Mouse (Mus musculus) brown adipose tissue, adult 24 weeks (tissue): Measurements from ENCODE around the gene C130032M10Rik. TPM values are rescaled to one million over a fixed set of nuclear protein-coding genes. Genes with fewer than 3 reads are reported as not detected.

Experiments
- H3K27ac ChIP-seq: fragments of 200-500 bp; replicated peaks from 2 replicates; pipeline ENCODE4 v1.5.1; 2012; ENCODE audit warnings: low read depth, mild to moderate bottlenecking, low read length
- H3K4me1 ChIP-seq: fragments of 200-500 bp; 2 replicates; pipeline ENCODE4 v1.6.1; 2012; ENCODE audit warnings: low read length, mixed read lengths; ENCODE audit not compliant: control insufficient read depth, insufficient read depth, insufficient read length
- H3K4me3 ChIP-seq: fragments of 200-500 bp; 2 replicates; pipeline ENCODE4 v1.5.1; 2012; ENCODE audit warnings: low read depth, mild to moderate bottlenecking, low read length, moderate library complexity; ENCODE audit not compliant: insufficient read depth
- polyA plus RNA-seq: library from polyadenylated mRNA; stranded (reverse); fragments of >200 nt; gene quantifications from 2 replicates; pipeline ENCODE4 v1.2.4, GENCODE M21; 2012; ENCODE audit not compliant: missing spikeins, insufficient read depth, insufficient read length

The C130032M10Rik gene
- polyA plus RNA-seq, 1 experiment: not detected

- H3K4me1 ChIP-seq: peaks cover 5% of the 10 kb centered on the region
- H3K27ac ChIP-seq: no peak overlapping the region
- H3K4me3 ChIP-seq: no peak overlapping the region
Measured at GRCm38 (mm10) chr9:114527992-114528679, 12.6 kb downstream of the C130032M10Rik start.

DNA sequence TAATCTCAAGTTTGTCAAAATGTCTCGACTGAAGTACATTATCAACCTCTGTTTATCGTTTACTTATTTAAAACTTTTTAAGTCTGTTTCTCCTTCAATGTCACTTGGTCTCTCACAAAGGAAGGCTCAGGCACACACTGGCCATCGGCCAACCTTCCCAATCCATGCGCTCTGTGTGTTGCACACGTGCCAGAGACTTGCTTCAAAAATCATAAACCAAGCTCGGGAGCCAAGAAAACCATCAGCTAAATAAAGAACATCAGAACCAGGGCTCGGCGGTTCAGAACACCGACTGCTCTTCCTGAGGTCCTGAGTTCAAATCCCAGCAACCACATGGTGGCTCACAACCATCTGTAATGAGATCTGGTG is 13.2 kb downstream of the C130032M10Rik start:
- Histone ChIP-seq H3K4me3 (no peak overlapping the region), H3K27ac (no peak overlapping the region), H3K4me1 (peaks cover 5% of the 10 kb centered on the region)

DNA sequence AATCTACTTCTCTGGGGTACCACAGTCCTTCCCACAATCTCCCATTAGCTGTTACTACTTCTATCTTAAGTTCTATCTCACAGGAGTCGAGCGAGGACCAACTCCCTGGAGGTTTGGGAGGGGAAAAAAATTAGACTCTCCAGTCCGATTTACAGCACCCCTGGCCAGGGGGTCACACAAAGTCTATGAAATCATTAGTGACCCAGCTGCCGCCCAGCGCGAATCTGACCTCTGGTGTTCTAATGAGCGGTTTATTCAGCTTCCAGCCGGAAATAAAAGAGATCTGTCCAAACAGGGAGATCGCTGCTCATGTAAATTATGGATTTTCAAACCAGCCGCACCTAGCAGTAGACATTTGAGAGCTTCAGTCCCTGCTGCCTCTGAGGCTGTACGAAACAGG is 15.8 kb downstream of the C130032M10Rik start:
- Histone ChIP-seq H3K4me3 (no peak overlapping the region), H3K27ac (no peak overlapping the region), H3K4me1 (peaks cover 5% of the 10 kb centered on the region)

DNA sequence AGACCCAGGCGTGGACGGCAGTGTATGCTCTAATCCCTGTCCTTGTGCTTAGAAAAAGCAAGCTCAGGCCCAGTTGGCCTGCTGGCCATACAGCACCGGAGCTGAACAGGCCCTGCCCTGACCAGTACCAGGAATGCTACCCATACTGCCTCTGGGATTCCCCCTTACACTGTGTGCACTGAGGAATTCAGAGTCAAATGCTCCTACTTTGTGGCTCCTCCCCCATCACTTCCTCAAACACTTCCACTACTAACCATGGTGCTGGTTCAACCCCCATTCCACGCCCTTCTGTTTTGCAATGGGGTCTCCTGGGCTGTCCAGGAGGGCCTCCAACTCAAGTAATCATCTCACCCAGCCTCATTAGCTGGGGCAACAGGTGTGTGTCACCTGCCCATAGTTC is 18.4 kb downstream of the C130032M10Rik start:
- H3K4me1 ChIP-seq: no peaks in the 10 kb centered on the region

DNA sequence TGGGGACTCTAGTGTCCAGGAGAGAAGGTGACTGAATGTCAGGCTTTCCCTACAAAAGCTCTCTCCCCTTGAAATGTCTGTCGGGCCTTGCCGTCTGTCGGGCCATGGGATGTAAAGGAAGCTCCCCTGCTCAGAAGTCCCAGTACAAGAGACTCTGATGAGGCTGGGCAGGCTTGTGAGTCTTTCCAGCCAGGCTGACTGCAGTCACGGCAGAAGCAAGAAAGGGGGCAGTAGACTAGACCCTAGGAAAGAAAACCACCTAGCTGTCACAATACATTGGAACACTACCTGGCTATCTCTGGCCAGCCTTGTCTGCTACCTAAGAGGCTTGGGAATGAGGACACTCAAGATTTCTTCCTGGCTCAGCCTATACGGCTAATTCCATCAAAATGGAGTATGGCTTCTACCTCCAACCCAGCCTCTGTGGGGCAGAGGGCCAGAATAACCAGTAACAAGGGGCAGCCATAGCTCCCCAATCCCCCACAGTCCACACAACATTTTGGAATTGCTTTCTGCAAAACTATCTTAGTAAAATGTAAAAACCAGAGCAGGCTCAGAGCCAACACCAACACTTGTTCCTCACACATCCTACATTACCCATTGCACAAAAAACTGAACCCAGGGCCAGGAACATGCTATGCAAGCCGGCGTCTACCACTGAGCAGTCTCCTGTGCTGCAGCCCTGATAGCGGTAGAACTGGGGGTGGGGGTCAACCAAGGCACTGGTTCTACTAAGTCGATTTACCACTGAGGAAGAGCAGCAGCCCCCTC is 19.4 kb downstream of the C130032M10Rik start:
- H3K4me1 ChIP-seq: no peaks in the 10 kb centered on the region
- H3K27ac ChIP-seq: no peak overlapping the region
- H3K4me3 ChIP-seq: no peak overlapping the region

More for the DNA sequence above, 18.4 kb downstream of the C130032M10Rik start:
- Histone ChIP-seq H3K27ac (no peak overlapping the region), H3K4me3 (no peak overlapping the region)

DNA sequence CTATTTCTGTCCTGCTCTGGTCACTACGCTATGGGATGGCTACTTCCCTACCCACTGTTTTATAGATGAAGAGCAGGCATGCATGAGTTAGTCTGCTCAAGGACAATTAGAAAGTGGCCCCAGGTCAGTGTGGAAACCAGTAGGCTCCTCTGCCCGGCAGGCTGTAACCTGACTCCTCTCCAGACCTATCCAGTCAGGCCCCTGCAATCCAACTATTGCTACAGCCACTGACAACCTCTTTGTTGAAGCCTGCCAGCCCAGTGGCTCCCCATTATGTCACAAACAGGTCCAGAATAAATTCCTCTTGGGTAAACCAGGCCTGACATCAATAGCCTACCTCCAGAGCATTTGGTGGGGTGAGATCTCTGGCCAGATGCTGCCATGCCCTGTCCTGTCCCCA is 21.1 kb downstream of the C130032M10Rik start:
- Histone ChIP-seq H3K4me1 (no peaks in the 10 kb centered on the region), H3K4me3 (no peak overlapping the region), H3K27ac (no peak overlapping the region)

- H3K4me3 ChIP-seq: no peak overlapping the region
- H3K27ac ChIP-seq: no peak overlapping the region
- H3K4me1 ChIP-seq: no peaks in the 10 kb centered on the region
Measured at GRCm38 (mm10) chr9:114538996-114539563, 23.6 kb downstream of the C130032M10Rik start.

- no peaks in the 10 kb centered on the region for H3K4me1 ChIP-seq
- H3K27ac ChIP-seq: no peak overlapping the region
Measured at GRCm38 (mm10) chr9:114541279-114541741, 25.8 kb downstream of the C130032M10Rik start.

DNA sequence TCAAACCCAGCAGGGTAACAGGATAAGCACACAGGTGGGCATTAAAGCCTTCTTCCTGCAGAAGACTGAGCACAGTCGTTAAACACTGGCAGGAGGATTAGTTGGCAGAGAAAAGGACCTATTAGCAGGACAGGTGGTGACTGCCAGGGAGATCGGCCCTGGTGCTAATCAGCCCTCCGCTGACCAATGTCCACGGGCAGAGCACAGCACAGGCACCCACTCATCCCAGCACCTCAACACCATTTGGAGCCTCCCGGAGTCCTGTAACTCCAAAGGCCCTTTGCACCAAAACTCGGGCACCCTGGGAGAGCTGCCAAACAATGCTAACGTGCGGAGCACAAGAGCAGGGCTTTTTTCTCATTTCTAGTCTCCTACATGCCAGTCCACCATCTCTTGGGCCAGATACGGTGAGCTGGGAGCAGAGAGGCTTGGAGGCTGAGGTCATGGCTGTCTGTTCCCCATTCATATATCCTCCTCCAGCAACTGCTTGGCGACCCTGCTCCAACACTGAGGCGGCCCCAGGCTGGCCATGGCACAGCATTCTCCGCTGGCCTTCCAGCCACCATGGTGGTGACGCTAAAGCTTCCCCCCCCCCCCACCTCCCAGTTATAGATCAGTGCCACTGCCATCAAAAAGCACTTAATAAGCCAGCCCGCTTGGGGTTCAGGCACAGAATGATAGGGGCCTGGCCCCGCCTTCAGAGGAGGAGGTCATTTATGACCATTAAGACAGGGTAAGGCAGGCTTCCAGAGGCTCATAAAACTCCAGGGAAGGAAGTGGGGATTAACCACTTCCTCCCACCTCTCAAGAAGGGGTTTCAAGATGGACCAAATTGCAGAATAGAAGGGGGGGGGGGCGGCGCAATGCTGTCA is 28.6 kb downstream of the C130032M10Rik start:
- Histone ChIP-seq H3K4me3 (no peak overlapping the region), H3K27ac (no peak overlapping the region), H3K4me1 (no peaks in the 10 kb centered on the region)

More at GRCm38 (mm10) chr9:114541279-114541741, 25.8 kb downstream of the C130032M10Rik start:
- H3K4me3 ChIP-seq: no peak overlapping the region

DNA sequence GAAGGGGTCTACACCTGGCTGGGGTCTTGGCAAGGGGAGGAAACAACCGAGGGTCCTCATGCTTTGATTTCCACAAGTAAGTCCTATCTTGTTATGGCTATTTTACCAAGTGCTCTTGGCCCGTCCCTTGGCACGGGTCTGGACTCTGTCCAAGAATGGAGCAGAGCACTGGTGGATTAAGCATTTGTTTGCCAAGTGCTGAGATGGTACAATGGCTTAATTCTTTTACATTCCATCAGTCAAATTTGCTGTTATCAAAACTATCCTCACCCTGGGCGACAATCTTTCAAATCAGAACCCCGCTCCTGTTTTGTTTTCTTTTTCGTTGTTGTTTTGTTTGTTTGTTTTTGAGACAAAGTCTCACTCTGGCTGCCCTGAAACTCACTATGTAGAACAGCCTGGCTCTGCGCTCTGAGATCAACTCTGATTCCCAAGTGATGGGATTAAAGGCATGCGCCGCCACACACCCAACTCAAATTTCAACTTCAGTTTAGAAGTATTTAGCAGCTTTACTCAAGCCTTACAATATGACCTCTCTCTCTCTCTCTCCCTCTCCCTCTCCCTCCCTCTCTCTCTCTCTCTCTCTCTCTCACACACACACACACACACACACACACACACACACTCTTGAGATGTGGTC is 29.4 kb downstream of the C130032M10Rik start:
- H3K27ac ChIP-seq: no peak overlapping the region
- no peaks in the 10 kb centered on the region for H3K4me1 ChIP-seq
- no peak overlapping the region for H3K4me3 ChIP-seq

DNA sequence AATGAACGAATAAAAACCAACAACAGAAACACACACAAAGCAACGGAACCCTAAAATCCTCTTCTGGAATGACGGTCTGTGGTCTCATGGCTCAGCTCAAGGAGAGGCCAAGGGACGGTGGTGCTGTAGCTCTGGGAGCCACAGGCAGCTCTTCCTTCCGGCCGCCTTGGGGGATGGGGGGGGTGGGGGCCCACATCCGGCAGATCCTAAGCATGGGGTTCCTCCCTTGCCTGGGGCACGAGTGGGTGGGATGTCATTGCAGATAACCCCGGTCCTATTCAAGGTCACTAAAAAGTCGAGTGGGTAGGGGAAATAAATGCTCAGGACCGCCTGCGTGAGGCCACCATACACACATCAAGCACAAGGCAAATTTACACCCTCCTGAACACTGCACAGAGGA is 31.3 kb downstream of the C130032M10Rik start:
- Histone ChIP-seq H3K4me1 (no peaks in the 10 kb centered on the region), H3K4me3 (no peak overlapping the region), H3K27ac (no peak overlapping the region)

- Histone ChIP-seq H3K27ac (no peak overlapping the region), H3K4me3 (no peak overlapping the region), H3K4me1 (no peaks in the 10 kb centered on the region)
Measured at GRCm38 (mm10) chr9:114547643-114548077, 32.2 kb downstream of the C130032M10Rik start.

- Histone ChIP-seq H3K4me1 (no peaks in the 10 kb centered on the region), H3K27ac (no peak overlapping the region), H3K4me3 (no peak overlapping the region)
Measured at GRCm38 (mm10) chr9:114548496-114548895, 33.0 kb downstream of the C130032M10Rik start.

- no peak overlapping the region for H3K27ac ChIP-seq
Measured at GRCm38 (mm10) chr9:114549117-114549516, 33.6 kb downstream of the C130032M10Rik start.

More at GRCm38 (mm10) chr9:114549117-114549516, 33.6 kb downstream of the C130032M10Rik start:
- Histone ChIP-seq H3K4me1 (no peaks in the 10 kb centered on the region), H3K4me3 (no peak overlapping the region)
